Mouse (Mus musculus): ENCODE data around the gene Tsc22d1. TPM values are rescaled to one million over a fixed set of nuclear protein-coding genes. Genes with fewer than 3 reads are reported as not detected.

Tsc22d1 gene
- polyA plus RNA-seq, 1 experiment from 2014 or later: 654 TPM

- Histone ChIP-seq H3K36me3 (peaks cover 26% of the 10 kb centered on the region), H3K4me2 (peak overlapping the region; percentile 77), H3K9ac (no peak overlapping the region), H3K27ac (peak overlapping the region; percentile 29; the same call in 1 of the 2 replicates), H3K4me3 (0 out of 2 replicates have a peak overlapping the region, but pooled peaks have one; percentile 64), H3K27me3 (no peaks in the 10 kb centered on the region), H3K9me3 (no peaks in the 10 kb centered on the region), H3K4me1 (peaks cover 19% of the 10 kb centered on the region)
- no peak for ATAC-seq (ENCODE audit: borderline replicate concordance, extremely low read depth, low FRiP score, low TSS enrichment)
- 64% methylated on average over 9 of the region's 9 CpGs for WGBS
These were observed 93.2 kb downstream of the Tsc22d1 start for GRCm38 (mm10) chr14:76507804-76508500.

- H3K27me3 ChIP-seq: no peaks in the 10 kb centered on the region
- H3K27ac ChIP-seq: no peak overlapping the region
- peaks cover 21% of the 10 kb centered on the region for H3K4me1 ChIP-seq
- H3K4me3 ChIP-seq: no peak overlapping the region
- no peaks in the 10 kb centered on the region for H3K9me3 ChIP-seq
- WGBS: 72% methylated on average over 10 of the region's 10 CpGs
- no peak overlapping the region for H3K9ac ChIP-seq
- H3K4me2 ChIP-seq: no peak overlapping the region
- H3K36me3 ChIP-seq: peaks cover 26% of the 10 kb centered on the region
- ATAC-seq (ENCODE audit: borderline replicate concordance, extremely low read depth, low FRiP score, low TSS enrichment): no peak
These were observed 93.9 kb downstream of the Tsc22d1 start for GRCm38 (mm10) chr14:76508701-76509100.

- Histone ChIP-seq H3K9me3 (no peaks in the 10 kb centered on the region), H3K4me1 (peaks cover 35% of the 10 kb centered on the region), H3K27me3 (no peaks in the 10 kb centered on the region), H3K4me3 (no peak overlapping the region), H3K36me3 (peaks cover 20% of the 10 kb centered on the region), H3K9ac (no peak overlapping the region), H3K27ac (no peak overlapping the region), H3K4me2 (no peak overlapping the region)
- ATAC-seq (ENCODE audit: borderline replicate concordance, extremely low read depth, low FRiP score, low TSS enrichment): no peak
- WGBS: 75% methylated on average over 7 of the region's 7 CpGs
These were observed 97.2 kb downstream of the Tsc22d1 start for GRCm38 (mm10) chr14:76511971-76512370.

- ATAC-seq (ENCODE audit: borderline replicate concordance, extremely low read depth, low FRiP score, low TSS enrichment): no peak
- 23% methylated on average over 11 of the region's 11 CpGs for WGBS
- Histone ChIP-seq H3K36me3 (peaks cover 6% of the 10 kb centered on the region; the same call in 1 of the 2 replicates), H3K9me3 (no peaks in the 10 kb centered on the region), H3K27me3 (no peaks in the 10 kb centered on the region), H3K4me3 (no peak overlapping the region), H3K4me2 (peak overlapping the region; percentile 11; the same call in 1 of the 2 replicates), H3K9ac (no peak overlapping the region), H3K27ac (peak overlapping the region; percentile 8), H3K4me1 (peaks cover 44% of the 10 kb centered on the region)
These were observed 98.8 kb downstream of the Tsc22d1 start for GRCm38 (mm10) chr14:76513395-76514049.

GRCm38 (mm10) chr14:76514050-76514585, 99.4 kb downstream of the Tsc22d1 start:
- Histone ChIP-seq H3K4me1 (peaks cover 46% of the 10 kb centered on the region), H3K27me3 (no peaks in the 10 kb centered on the region), H3K4me2 (peak overlapping the region; percentile 11; the same call in 1 of the 2 replicates), H3K27ac (no peak overlapping the region), H3K9ac (no peak overlapping the region), H3K36me3 (peaks cover 6% of the 10 kb centered on the region; the same call in 1 of the 2 replicates), H3K9me3 (no peaks in the 10 kb centered on the region), H3K4me3 (no peak overlapping the region)
- ATAC-seq (ENCODE audit: borderline replicate concordance, extremely low read depth, low FRiP score, low TSS enrichment): no peak
- 29% methylated on average over 6 of the region's 6 CpGs for WGBS

GRCm38 (mm10) chr14:76515620-76516019, 100.9 kb downstream of the Tsc22d1 start:
- Histone ChIP-seq H3K9me3 (no peaks in the 10 kb centered on the region), H3K27me3 (no peaks in the 10 kb centered on the region), H3K4me1 (peaks cover 50% of the 10 kb centered on the region), H3K27ac (peak overlapping the region; percentile 12; the same call in 1 of the 2 replicates), H3K9ac (no peak overlapping the region), H3K36me3 (no peaks in the 10 kb centered on the region), H3K4me2 (no peak overlapping the region; the same call in 1 of the 2 replicates), H3K4me3 (no peak overlapping the region)
- 72% methylated on average over 7 of the region's 7 CpGs for WGBS
- no peak for ATAC-seq (ENCODE audit: borderline replicate concordance, extremely low read depth, low FRiP score, low TSS enrichment)

GRCm38 (mm10) chr14:76518217-76518616, 103.5 kb downstream of the Tsc22d1 start:
- no peak for ATAC-seq (ENCODE audit: borderline replicate concordance, extremely low read depth, low FRiP score, low TSS enrichment)
- H3K4me1 ChIP-seq: peaks cover 51% of the 10 kb centered on the region
- 69% methylated on average over 5 of the region's 5 CpGs for WGBS
- no peak overlapping the region for H3K27ac ChIP-seq
- H3K4me3 ChIP-seq: no peak overlapping the region
- no peak overlapping the region for H3K9ac ChIP-seq
- H3K36me3 ChIP-seq: no peaks in the 10 kb centered on the region
- H3K27me3 ChIP-seq: no peaks in the 10 kb centered on the region
- no peaks in the 10 kb centered on the region for H3K9me3 ChIP-seq
- H3K4me2 ChIP-seq: no peak overlapping the region

- H3K4me2 ChIP-seq: no peak overlapping the region
These were observed 105.8 kb downstream of the Tsc22d1 start for GRCm38 (mm10) chr14:76520606-76521005.

GRCm38 (mm10) chr14:76521308-76521707, 106.5 kb downstream of the Tsc22d1 start:
- no peak for ATAC-seq (ENCODE audit: borderline replicate concordance, extremely low read depth, low FRiP score, low TSS enrichment)
- Histone ChIP-seq H3K36me3 (no peaks in the 10 kb centered on the region), H3K4me3 (no peak overlapping the region), H3K27me3 (no peaks in the 10 kb centered on the region), H3K27ac (no peak overlapping the region), H3K4me1 (peaks cover 30% of the 10 kb centered on the region), H3K9ac (no peak overlapping the region), H3K9me3 (no peaks in the 10 kb centered on the region), H3K4me2 (no peak overlapping the region)
- WGBS: 87% methylated on average over 3 of the region's 3 CpGs

More at GRCm38 (mm10) chr14:76520606-76521005, 105.8 kb downstream of the Tsc22d1 start:
- Histone ChIP-seq H3K4me1 (peaks cover 37% of the 10 kb centered on the region), H3K9me3 (no peaks in the 10 kb centered on the region), H3K27ac (no peak overlapping the region), H3K36me3 (no peaks in the 10 kb centered on the region), H3K27me3 (no peaks in the 10 kb centered on the region), H3K9ac (no peak overlapping the region), H3K4me3 (no peak overlapping the region)
- no peak for ATAC-seq (ENCODE audit: borderline replicate concordance, extremely low read depth, low FRiP score, low TSS enrichment)
- 16% methylated on average over 4 of the region's 4 CpGs for WGBS

- Histone ChIP-seq H3K27ac (no peak overlapping the region), H3K4me1 (peaks cover 29% of the 10 kb centered on the region), H3K9me3 (no peaks in the 10 kb centered on the region), H3K4me3 (no peak overlapping the region), H3K36me3 (no peaks in the 10 kb centered on the region), H3K9ac (no peak overlapping the region), H3K4me2 (no peak overlapping the region), H3K27me3 (no peaks in the 10 kb centered on the region)
- no peak for ATAC-seq (ENCODE audit: borderline replicate concordance, extremely low read depth, low FRiP score, low TSS enrichment)
- 76% methylated on average over 1 of the region's 1 CpGs for WGBS
These were observed 108.6 kb downstream of the Tsc22d1 start for GRCm38 (mm10) chr14:76523344-76523743.

GRCm38 (mm10) chr14:76526467-76526866, 111.7 kb downstream of the Tsc22d1 start:
- H3K27ac ChIP-seq: no peak overlapping the region
- H3K4me2 ChIP-seq: no peak overlapping the region
- ATAC-seq (ENCODE audit: borderline replicate concordance, extremely low read depth, low FRiP score, low TSS enrichment): no peak
- H3K9ac ChIP-seq: no peak overlapping the region
- H3K9me3 ChIP-seq: no peaks in the 10 kb centered on the region
- H3K4me1 ChIP-seq: peaks cover 24% of the 10 kb centered on the region
- no peak overlapping the region for H3K4me3 ChIP-seq
- no peaks in the 10 kb centered on the region for H3K36me3 ChIP-seq
- no peaks in the 10 kb centered on the region for H3K27me3 ChIP-seq
- 65% methylated on average over 6 of the region's 6 CpGs for WGBS
